Mouse (Mus musculus): ENCODE data around the gene Ermp1. TPM values are rescaled to one million over a fixed set of nuclear protein-coding genes. Genes with fewer than 3 reads are reported as not detected.

Gene Ermp1
- total and polyA plus RNA-seq, 3 experiments, result 6.5 to 10.5 (median 8.9) TPM

DNA sequence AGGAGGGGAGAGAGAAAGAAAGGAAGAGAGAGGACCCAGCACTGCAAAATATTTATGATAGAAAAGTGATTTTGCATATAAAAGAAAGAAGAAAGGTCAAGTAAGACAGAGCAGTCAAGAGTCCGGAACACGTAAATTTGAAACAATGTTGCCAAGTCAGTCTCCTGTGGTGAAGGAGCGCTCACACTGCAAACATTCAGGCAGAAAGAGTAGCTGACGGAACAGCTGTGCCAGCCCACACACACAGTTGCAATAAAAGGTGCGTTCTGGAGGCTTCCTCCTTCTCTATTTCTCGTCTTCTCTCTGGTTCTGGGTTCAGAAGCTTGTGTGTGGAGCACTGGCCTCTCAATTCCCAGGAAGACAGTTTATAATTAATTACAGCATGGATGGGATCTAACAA lies 6.9 kb upstream of the Ermp1 start:
- 71% methylated on average over 6 of the region's 6 CpGs for WGBS
- H3K36me3 ChIP-seq (ENCODE audit: control insufficient read depth, insufficient read depth, low read length), result no peaks in the 10 kb centered on the region
- no peaks in the 10 kb centered on the region for H3K4me1 ChIP-seq (ENCODE audit: control insufficient read depth, insufficient read depth, low read length)
- no peak overlapping the region for H3K9ac ChIP-seq (ENCODE audit: low read depth, low read length)
- H3K27ac ChIP-seq, result no peak overlapping the region
- no peaks in the 10 kb centered on the region for H3K79me2 ChIP-seq (replicated peaks; ENCODE audit: control insufficient read depth, insufficient read depth, low read length)
- no peak overlapping the region for H3K4me3 ChIP-seq
- intact Hi-C loops (cut with DNase I), result no loop called here
- TF ChIP-seq EP300 (IDR thresholded peaks at IDR 0.05; ENCODE audit: insufficient read depth, low read depth, low read length), result no peak
- TF ChIP-seq POLR2A (IDR thresholded peaks at IDR 0.05; ENCODE audit: insufficient read depth, low read depth, low read length), result no peak
- no peak for TF ChIP-seq CTCF (IDR thresholded peaks at IDR 0.05)
- no peaks in the 10 kb centered on the region for H3K27me3 ChIP-seq (ENCODE audit: control insufficient read depth, insufficient read depth, low read length)
- no peak for DNase-seq

DNA sequence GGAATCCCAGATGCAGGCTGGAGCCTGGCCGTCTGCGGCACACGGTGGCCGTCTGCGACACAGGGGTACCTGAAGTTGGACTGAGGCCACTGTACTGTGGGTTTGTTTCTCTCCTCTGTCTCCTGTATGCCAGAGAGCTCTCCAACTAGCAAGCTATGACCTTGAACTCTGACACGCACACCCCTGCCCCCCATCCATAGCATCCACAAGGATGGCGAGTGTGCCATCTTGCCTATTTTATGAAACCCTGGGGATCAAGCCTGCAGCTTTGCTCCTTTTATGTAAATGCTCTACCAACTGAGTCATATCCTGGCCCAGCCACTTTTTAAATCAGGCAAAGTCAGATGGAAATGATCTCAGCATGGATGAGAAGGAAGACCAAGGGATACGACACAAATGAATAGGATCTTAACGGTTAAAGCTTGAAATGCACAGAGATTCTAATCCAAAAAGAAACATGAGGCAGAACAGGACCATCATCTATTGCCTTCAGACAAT lies 5.6 kb upstream of the Ermp1 start:
- H3K9ac ChIP-seq (ENCODE audit: low read depth, low read length), result no peak overlapping the region
- intact Hi-C loops (cut with DNase I), result no loop called here
- TF ChIP-seq CTCF (IDR thresholded peaks at IDR 0.05) (no peak), POLR2A (IDR thresholded peaks at IDR 0.05; ENCODE audit: insufficient read depth, low read depth, low read length) (no peak), EP300 (IDR thresholded peaks at IDR 0.05; ENCODE audit: insufficient read depth, low read depth, low read length) (no peak)
- H3K27me3 ChIP-seq (ENCODE audit: control insufficient read depth, insufficient read depth, low read length), result no peaks in the 10 kb centered on the region
- no peak for DNase-seq
- no peaks in the 10 kb centered on the region for H3K4me1 ChIP-seq (ENCODE audit: control insufficient read depth, insufficient read depth, low read length)
- H3K4me3 ChIP-seq, result no peak overlapping the region
- no peaks in the 10 kb centered on the region for H3K79me2 ChIP-seq (replicated peaks; ENCODE audit: control insufficient read depth, insufficient read depth, low read length)
- H3K27ac ChIP-seq, result no peak overlapping the region
- 68% methylated on average over 9 of the region's 9 CpGs for WGBS
- H3K36me3 ChIP-seq (ENCODE audit: control insufficient read depth, insufficient read depth, low read length), result no peaks in the 10 kb centered on the region

DNA sequence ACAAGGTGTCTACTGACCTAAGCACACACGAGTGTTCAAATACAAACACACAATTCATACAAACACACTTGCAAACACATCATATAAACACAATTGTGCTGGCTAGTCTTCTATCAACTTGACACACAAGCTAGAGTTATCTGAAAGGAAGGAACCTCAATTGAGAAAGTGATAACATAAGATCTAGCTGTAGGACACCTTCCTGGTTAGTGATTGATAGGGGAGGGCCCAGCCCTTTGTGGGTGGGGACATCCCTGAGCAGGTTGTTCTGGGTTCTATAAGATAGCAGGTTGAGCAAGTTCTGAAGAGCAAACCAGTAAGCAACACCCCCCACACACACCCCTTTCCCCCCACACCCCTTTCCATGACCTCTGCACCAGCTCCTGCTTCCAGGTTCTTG lies 1.5 kb upstream of the Ermp1 start:
- no peaks in the 10 kb centered on the region for H3K27me3 ChIP-seq (ENCODE audit: control insufficient read depth, insufficient read depth, low read length)
- no peak for TF ChIP-seq EP300 (IDR thresholded peaks at IDR 0.05; ENCODE audit: insufficient read depth, low read depth, low read length)
- no peak for TF ChIP-seq CTCF (IDR thresholded peaks at IDR 0.05)
- TF ChIP-seq POLR2A (IDR thresholded peaks at IDR 0.05; ENCODE audit: insufficient read depth, low read depth, low read length), result no peak
- WGBS, result 89% methylated on average over 1 of the region's 1 CpGs
- intact Hi-C loops (cut with DNase I), result no loop called here
- no peak for DNase-seq
- H3K36me3 ChIP-seq (ENCODE audit: control insufficient read depth, insufficient read depth, low read length), result no peaks in the 10 kb centered on the region
- no peaks in the 10 kb centered on the region for H3K79me2 ChIP-seq (replicated peaks; ENCODE audit: control insufficient read depth, insufficient read depth, low read length)
- H3K4me1 ChIP-seq (ENCODE audit: control insufficient read depth, insufficient read depth, low read length), result no peaks in the 10 kb centered on the region; the same call in 1 of the 2 replicates
- no peak overlapping the region for H3K27ac ChIP-seq
- no peak overlapping the region for H3K9ac ChIP-seq (ENCODE audit: low read depth, low read length)
- no peak overlapping the region for H3K4me3 ChIP-seq

DNA sequence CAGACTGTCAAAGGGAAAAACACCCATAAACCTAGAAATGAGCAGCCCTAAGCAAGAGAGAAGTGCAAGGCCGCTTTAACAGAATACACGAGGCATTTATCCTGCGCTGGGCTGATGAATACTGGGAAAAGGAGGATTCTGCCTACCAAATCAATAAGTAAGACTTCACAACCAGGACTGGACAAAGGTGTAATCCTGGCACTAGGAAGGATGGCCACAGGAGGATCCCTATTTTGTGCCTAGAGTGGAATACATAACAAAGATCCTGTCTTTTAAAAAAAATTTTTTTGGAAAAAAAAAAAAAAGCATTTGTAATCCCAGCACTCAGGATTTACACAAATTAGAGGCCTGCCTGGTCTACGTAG lies 317 bp upstream of the Ermp1 start:
- Histone ChIP-seq H3K4me3 (peak overlapping the region; percentile 77), H3K36me3 (ENCODE audit: control insufficient read depth, insufficient read depth, low read length) (no peaks in the 10 kb centered on the region), H3K4me1 (ENCODE audit: control insufficient read depth, insufficient read depth, low read length) (no peaks in the 10 kb centered on the region; the same call in 1 of the 2 replicates), H3K27ac (peak overlapping the region; percentile 82), H3K9ac (ENCODE audit: low read depth, low read length) (no peak overlapping the region), H3K27me3 (ENCODE audit: control insufficient read depth, insufficient read depth, low read length) (no peaks in the 10 kb centered on the region), H3K79me2 (replicated peaks; ENCODE audit: control insufficient read depth, insufficient read depth, low read length) (no peaks in the 10 kb centered on the region)
- intact Hi-C loops (cut with DNase I), result no loop called here
- no peak for DNase-seq
- TF ChIP-seq POLR2A (IDR thresholded peaks at IDR 0.05; ENCODE audit: insufficient read depth, low read depth, low read length) (no peak), EP300 (IDR thresholded peaks at IDR 0.05; ENCODE audit: insufficient read depth, low read depth, low read length) (no peak), CTCF (IDR thresholded peaks at IDR 0.05) (no peak)
- WGBS, result 35% methylated on average over 4 of the region's 4 CpGs

DNA sequence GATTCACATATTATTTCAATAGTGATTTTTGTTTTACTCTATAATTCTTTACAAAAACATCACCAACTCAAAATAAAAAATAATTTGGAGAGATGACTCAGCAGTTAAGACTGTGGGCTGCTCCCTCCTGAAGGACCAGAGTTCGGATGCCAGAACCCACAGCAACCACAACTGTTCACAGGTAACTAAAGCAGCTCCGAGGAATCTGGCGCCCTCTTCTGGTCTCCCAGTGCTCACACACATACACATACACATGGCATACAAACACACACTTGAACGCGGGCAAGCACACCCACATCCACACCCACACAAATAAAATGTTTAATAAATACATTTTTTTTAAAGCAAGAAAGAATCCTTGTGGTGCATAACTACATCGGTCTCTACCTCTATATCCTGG lies 3.5 kb downstream of the Ermp1 start:
- Histone ChIP-seq H3K27ac (no peak overlapping the region), H3K36me3 (ENCODE audit: control insufficient read depth, insufficient read depth, low read length) (no peaks in the 10 kb centered on the region), H3K79me2 (replicated peaks; ENCODE audit: control insufficient read depth, insufficient read depth, low read length) (no peaks in the 10 kb centered on the region), H3K4me3 (no peak overlapping the region), H3K27me3 (ENCODE audit: control insufficient read depth, insufficient read depth, low read length) (no peaks in the 10 kb centered on the region), H3K9ac (ENCODE audit: low read depth, low read length) (no peak overlapping the region), H3K4me1 (ENCODE audit: control insufficient read depth, insufficient read depth, low read length) (peaks cover 3% of the 10 kb centered on the region)
- no peak for TF ChIP-seq POLR2A (IDR thresholded peaks at IDR 0.05; ENCODE audit: insufficient read depth, low read depth, low read length)
- TF ChIP-seq EP300 (IDR thresholded peaks at IDR 0.05; ENCODE audit: insufficient read depth, low read depth, low read length), result no peak
- peak; percentile 47 for TF ChIP-seq CTCF (IDR thresholded peaks at IDR 0.05)
- WGBS, result 97% methylated on average over 6 of the region's 6 CpGs
- no peak for DNase-seq
- intact Hi-C loops (cut with DNase I), result no loop called here

DNA sequence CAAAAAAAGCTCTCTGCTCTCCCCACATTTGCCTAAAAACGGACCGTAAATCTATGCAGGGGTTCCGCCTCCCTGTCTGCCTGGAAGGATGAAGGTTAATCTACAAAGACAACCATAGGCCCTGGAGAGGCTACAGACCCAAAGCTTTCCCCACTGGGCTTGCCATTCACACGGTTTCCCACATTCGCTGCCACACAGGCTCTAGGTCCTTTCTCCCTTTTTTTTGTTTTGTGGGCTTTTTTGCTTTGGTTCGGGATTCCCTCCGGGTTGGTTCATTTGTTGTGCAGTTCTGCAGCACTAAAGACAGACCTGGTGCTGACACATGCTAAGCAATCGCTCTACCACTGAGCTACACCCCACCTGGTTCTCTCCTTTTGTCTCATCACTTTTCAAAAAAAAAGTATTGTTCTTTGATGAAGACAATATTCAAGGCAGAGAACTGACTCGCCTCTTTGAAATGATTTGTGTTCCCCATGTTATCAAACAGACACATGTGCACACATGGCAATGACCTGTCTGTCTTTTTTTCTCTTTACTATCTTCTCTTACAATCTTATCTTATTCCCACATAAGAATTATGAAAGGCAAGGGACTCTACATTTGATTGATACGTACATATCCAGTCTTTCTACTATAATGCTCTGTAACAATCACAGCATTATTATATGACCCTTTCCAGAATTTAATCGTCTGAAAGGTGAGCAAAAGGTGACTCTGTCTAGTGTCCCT lies 4.9 kb downstream of the Ermp1 start:
- intact Hi-C loops (cut with DNase I), result no loop called here
- DNase-seq, result no peak
- 88% methylated on average over 11 of the region's 11 CpGs for WGBS
- Histone ChIP-seq H3K27me3 (ENCODE audit: control insufficient read depth, insufficient read depth, low read length) (no peaks in the 10 kb centered on the region), H3K9ac (ENCODE audit: low read depth, low read length) (no peak overlapping the region), H3K27ac (no peak overlapping the region), H3K4me3 (no peak overlapping the region), H3K36me3 (ENCODE audit: control insufficient read depth, insufficient read depth, low read length) (no peaks in the 10 kb centered on the region), H3K79me2 (replicated peaks; ENCODE audit: control insufficient read depth, insufficient read depth, low read length) (no peaks in the 10 kb centered on the region), H3K4me1 (ENCODE audit: control insufficient read depth, insufficient read depth, low read length) (peaks cover 3% of the 10 kb centered on the region)
- no peak for TF ChIP-seq CTCF (IDR thresholded peaks at IDR 0.05)
- no peak for TF ChIP-seq EP300 (IDR thresholded peaks at IDR 0.05; ENCODE audit: insufficient read depth, low read depth, low read length)
- TF ChIP-seq POLR2A (IDR thresholded peaks at IDR 0.05; ENCODE audit: insufficient read depth, low read depth, low read length), result no peak

Measured in heart, adult 2 months (tissue).